Mouse (Mus musculus) c-Kit-positive CD71-negative TER-119-negative erythroid progenitor cells, embryonic 14.5 days (primary cell): ENCODE measurements around the gene Cideb.

Source experiments
- DNase-seq: peaks from one replicate; pipeline ENCODE4 v3.0.0-alpha.2; 2013; ENCODE audit warnings: low read depth

The Cideb gene

GRCm38 (mm10) chr14:55721700-55722437, 36.4 kb downstream of the Cideb start, which contains the start of gene Rabggta:
TSS of gene Rabggta (minus strand) at chr14:55722263.
- peak; percentile 87 for DNase-seq

- no peak for DNase-seq
Measured at GRCm38 (mm10) chr14:55721076-55721475, 37.2 kb downstream of the Cideb start.

- no peak for DNase-seq
Measured at GRCm38 (mm10) chr14:55720666-55721065, 37.6 kb downstream of the Cideb start.

- no peak for DNase-seq
Measured at GRCm38 (mm10) chr14:55719737-55720136, 38.5 kb downstream of the Cideb start.

GRCm38 (mm10) chr14:55716884-55717283, 41.4 kb downstream of the Cideb start:
- no peak for DNase-seq

- no peak for DNase-seq
Measured at GRCm38 (mm10) chr14:55716271-55716670, 42.0 kb downstream of the Cideb start.

GRCm38 (mm10) chr14:55714893-55715292, 43.4 kb downstream of the Cideb start:
- DNase-seq = no peak

GRCm38 (mm10) chr14:55713729-55714122, 44.5 kb downstream of the Cideb start, which contains the start of gene Tgm1:
TSS of gene Tgm1 (minus strand) at chr14:55713926.
- DNase-seq = no peak

- peak; percentile 56 for DNase-seq
Measured at GRCm38 (mm10) chr14:55713007-55713728, 45.1 kb downstream of the Cideb start.

GRCm38 (mm10) chr14:55711786-55712185, 46.5 kb downstream of the Cideb start:
- no peak for DNase-seq

GRCm38 (mm10) chr14:55709509-55709908, 48.7 kb downstream of the Cideb start:
- no peak for DNase-seq

GRCm38 (mm10) chr14:55707397-55707796, 50.9 kb downstream of the Cideb start:
- no peak for DNase-seq

- no peak for DNase-seq
Measured at GRCm38 (mm10) chr14:55706051-55706600, 52.1 kb downstream of the Cideb start.
